Mouse (Mus musculus) bone marrow, adult 2 months (tissue): Measurements from ENCODE around the gene L3mbtl3.

Experiments
- CTCF ChIP-seq: fragments of 200-500 bp; IDR thresholded peaks from 2 replicates; pipeline ENCODE4 v1.5.1; 2011; ENCODE audit warnings: low read length, control low read depth; ENCODE audit not compliant: control insufficient read depth, insufficient read depth
- POLR2A ChIP-seq: fragments of 200-500 bp; IDR thresholded peaks from 2 replicates; pipeline ENCODE4 v1.6.1; 2011; ENCODE audit warnings: low read depth, mild to moderate bottlenecking, control low read depth, low read length, borderline replicate concordance; ENCODE audit not compliant: control insufficient read depth

- no peak for TF ChIP-seq POLR2A
- TF ChIP-seq CTCF: no peak
These were observed 46.9 kb downstream of the L3mbtl3 start for GRCm38 (mm10) chr10:26328843-26329242.
